Mouse (Mus musculus): ENCODE data around the gene Myzap. TPM values are rescaled to one million over a fixed set of nuclear protein-coding genes. Genes with fewer than 3 reads are reported as not detected.

Gene Myzap
- polyA plus RNA-seq, 1 experiment from 2014 or later = 17.3 TPM

GRCm38 (mm10) chr9:71568323-71568942 is 23.7 kb downstream of the Myzap start:
- no peak overlapping the region for H3K9ac ChIP-seq
- ATAC-seq (replicated peaks; ENCODE audit: low FRiP score) = no peak
- no peaks in the 10 kb centered on the region for H3K9me3 ChIP-seq (replicated peaks)
- no peaks in the 10 kb centered on the region for H3K36me3 ChIP-seq
- WGBS = 44% methylated on average over 5 of the region's 5 CpGs
- H3K4me1 ChIP-seq = peaks cover 36% of the 10 kb centered on the region
- peak overlapping the region; percentile 46 for H3K27ac ChIP-seq
- no peak overlapping the region for H3K4me3 ChIP-seq (replicated peaks)
- H3K4me2 ChIP-seq = no peak overlapping the region
- H3K27me3 ChIP-seq = no peaks in the 10 kb centered on the region

- H3K4me3 ChIP-seq (replicated peaks) = no peak overlapping the region
- 56% methylated on average over 3 of the region's 3 CpGs for WGBS
These were observed 24.8 kb downstream of the Myzap start for GRCm38 (mm10) chr9:71567391-71567790.

GRCm38 (mm10) chr9:71566763-71567162 is 25.4 kb downstream of the Myzap start:
- 33% methylated on average over 4 of the region's 4 CpGs for WGBS
- no peak overlapping the region for H3K27ac ChIP-seq
- no peaks in the 10 kb centered on the region for H3K9me3 ChIP-seq (replicated peaks)
- no peaks in the 10 kb centered on the region for H3K27me3 ChIP-seq
- H3K9ac ChIP-seq = no peak overlapping the region
- H3K4me2 ChIP-seq = no peak overlapping the region
- no peaks in the 10 kb centered on the region for H3K36me3 ChIP-seq
- ATAC-seq (replicated peaks; ENCODE audit: low FRiP score) = no peak
- H3K4me3 ChIP-seq (replicated peaks) = no peak overlapping the region
- peaks cover 34% of the 10 kb centered on the region for H3K4me1 ChIP-seq

More at GRCm38 (mm10) chr9:71567391-71567790, 24.8 kb downstream of the Myzap start:
- Histone ChIP-seq H3K27me3 (no peaks in the 10 kb centered on the region), H3K9ac (no peak overlapping the region), H3K4me2 (no peak overlapping the region), H3K27ac (no peak overlapping the region), H3K9me3 (replicated peaks) (no peaks in the 10 kb centered on the region), H3K4me1 (peaks cover 36% of the 10 kb centered on the region), H3K36me3 (no peaks in the 10 kb centered on the region)
- ATAC-seq (replicated peaks; ENCODE audit: low FRiP score) = no peak

GRCm38 (mm10) chr9:71557737-71558136 is 34.4 kb downstream of the Myzap start:
- H3K27me3 ChIP-seq = no peaks in the 10 kb centered on the region
- H3K4me3 ChIP-seq (replicated peaks) = no peak overlapping the region
- no peak overlapping the region for H3K4me2 ChIP-seq
- no peak for ATAC-seq (replicated peaks; ENCODE audit: low FRiP score)
- H3K9me3 ChIP-seq (replicated peaks) = no peaks in the 10 kb centered on the region
- no peak overlapping the region for H3K27ac ChIP-seq
- no peaks in the 10 kb centered on the region for H3K4me1 ChIP-seq
- 71% methylated on average over 2 of the region's 2 CpGs for WGBS
- peaks cover 19% of the 10 kb centered on the region for H3K36me3 ChIP-seq
- no peak overlapping the region for H3K9ac ChIP-seq

GRCm38 (mm10) chr9:71554001-71554400 is 38.2 kb downstream of the Myzap start:
- Histone ChIP-seq H3K9me3 (replicated peaks) (no peaks in the 10 kb centered on the region), H3K9ac (no peak overlapping the region), H3K4me2 (no peak overlapping the region), H3K4me1 (no peaks in the 10 kb centered on the region), H3K36me3 (peaks cover 21% of the 10 kb centered on the region), H3K27me3 (no peaks in the 10 kb centered on the region), H3K27ac (no peak overlapping the region), H3K4me3 (replicated peaks) (no peak overlapping the region)
- WGBS = 95% methylated on average over 3 of the region's 3 CpGs
- no peak for ATAC-seq (replicated peaks; ENCODE audit: low FRiP score)

- WGBS = 87% methylated on average over 8 of the region's 8 CpGs
- Histone ChIP-seq H3K4me3 (replicated peaks) (no peak overlapping the region), H3K9me3 (replicated peaks) (no peaks in the 10 kb centered on the region)
These were observed 42.0 kb downstream of the Myzap start for GRCm38 (mm10) chr9:71550176-71550575.

GRCm38 (mm10) chr9:71547704-71548275 is 44.4 kb downstream of the Myzap start:
- no peaks in the 10 kb centered on the region for H3K27me3 ChIP-seq
- H3K4me1 ChIP-seq = peaks cover 8% of the 10 kb centered on the region; the same call in 1 of the 2 replicates
- H3K9me3 ChIP-seq (replicated peaks) = no peaks in the 10 kb centered on the region
- no peak overlapping the region for H3K4me2 ChIP-seq
- H3K36me3 ChIP-seq = 0 out of 2 replicates have a peak, but pooled peaks cover 7% of the 10 kb centered on the region
- WGBS = 60% methylated on average over 10 of the region's 10 CpGs
- no peak overlapping the region for H3K9ac ChIP-seq
- H3K4me3 ChIP-seq (replicated peaks) = no peak overlapping the region
- ATAC-seq (replicated peaks; ENCODE audit: low FRiP score) = no peak
- no peak overlapping the region for H3K27ac ChIP-seq

More at GRCm38 (mm10) chr9:71550176-71550575, 42.0 kb downstream of the Myzap start:
- no peak for ATAC-seq (replicated peaks; ENCODE audit: low FRiP score)
- no peak overlapping the region for H3K27ac ChIP-seq
- H3K36me3 ChIP-seq = peaks cover 15% of the 10 kb centered on the region
- H3K4me1 ChIP-seq = peaks cover 3% of the 10 kb centered on the region; the same call in 1 of the 2 replicates
- no peak overlapping the region for H3K9ac ChIP-seq
- H3K27me3 ChIP-seq = no peaks in the 10 kb centered on the region
- H3K4me2 ChIP-seq = no peak overlapping the region

DNA sequence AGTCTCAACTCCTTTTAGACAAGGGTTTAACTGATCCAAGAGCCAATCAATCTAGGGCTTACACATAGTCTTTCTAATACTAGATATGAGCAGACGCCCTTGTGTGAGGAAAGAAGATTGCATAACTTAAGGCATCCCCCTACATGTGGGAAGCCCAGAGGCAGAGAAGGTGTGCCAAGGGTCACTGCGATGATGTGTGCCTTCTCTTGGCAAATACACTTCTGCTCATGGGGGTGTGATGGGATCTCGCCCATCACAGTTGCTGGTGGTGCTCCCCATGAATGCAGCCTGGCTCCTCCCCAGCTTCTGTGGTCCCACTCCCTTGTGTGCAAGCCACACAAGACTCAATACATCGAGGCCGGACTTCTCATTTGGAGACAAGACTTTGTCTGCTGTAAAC is 47.3 kb downstream of the Myzap start:
- H3K36me3 ChIP-seq = no peaks in the 10 kb centered on the region
- 86% methylated on average over 5 of the region's 5 CpGs for WGBS
- no peak for ATAC-seq (replicated peaks; ENCODE audit: low FRiP score)
- H3K4me2 ChIP-seq = no peak overlapping the region
- peaks cover 8% of the 10 kb centered on the region; the same call in 1 of the 2 replicates for H3K4me1 ChIP-seq
- H3K9me3 ChIP-seq (replicated peaks) = no peaks in the 10 kb centered on the region
- no peaks in the 10 kb centered on the region for H3K27me3 ChIP-seq
- no peak overlapping the region for H3K4me3 ChIP-seq (replicated peaks)
- H3K27ac ChIP-seq = no peak overlapping the region
- no peak overlapping the region for H3K9ac ChIP-seq

DNA sequence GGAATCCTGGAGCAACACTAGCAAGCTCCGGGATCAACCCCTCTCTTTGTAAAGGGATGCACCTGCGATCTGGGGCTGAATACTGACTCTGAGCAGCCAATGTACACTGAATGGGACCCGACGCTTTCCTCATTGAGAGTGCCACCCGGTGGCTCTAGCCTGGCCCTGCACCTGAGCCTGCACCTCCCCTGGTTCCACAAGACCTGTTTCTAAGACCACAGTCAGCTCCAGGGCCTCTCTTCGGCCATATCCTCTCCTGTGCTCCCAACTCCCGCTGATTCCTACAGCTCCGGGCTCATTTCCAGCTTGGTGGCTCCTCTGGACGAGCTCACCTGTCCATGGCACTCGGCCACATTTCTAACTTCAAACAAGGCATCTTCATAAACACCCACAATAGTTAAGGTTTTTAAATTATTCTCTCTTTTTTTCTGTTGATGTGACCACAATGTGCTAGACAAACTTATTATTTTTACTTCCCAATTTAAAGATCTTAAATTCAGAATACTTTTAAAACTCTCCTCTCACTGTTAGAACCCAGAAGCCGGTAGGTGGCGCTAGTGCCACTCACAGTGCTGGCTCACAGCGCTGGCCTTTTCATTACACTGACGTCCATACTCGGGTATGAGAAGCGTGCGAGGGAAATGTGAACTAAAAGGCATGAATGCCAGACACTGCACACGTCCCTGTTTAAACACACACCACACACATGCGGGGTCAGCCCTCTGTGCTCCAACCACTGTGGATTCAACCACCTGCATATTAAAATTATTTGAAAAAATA is 48.5 kb downstream of the Myzap start:
- H3K27me3 ChIP-seq = no peaks in the 10 kb centered on the region
- peaks cover 8% of the 10 kb centered on the region; the same call in 1 of the 2 replicates for H3K4me1 ChIP-seq
- H3K27ac ChIP-seq = peak overlapping the region; percentile 57; the same call in 1 of the 2 replicates
- 17% methylated on average over 19 of the region's 19 CpGs for WGBS
- H3K9me3 ChIP-seq (replicated peaks) = no peaks in the 10 kb centered on the region
- 0 out of 2 replicates have a peak overlapping the region, but pooled peaks have one; percentile 22 for H3K4me2 ChIP-seq
- H3K36me3 ChIP-seq = no peaks in the 10 kb centered on the region
- peak; percentile 77 for ATAC-seq (replicated peaks; ENCODE audit: low FRiP score)
- H3K4me3 ChIP-seq (replicated peaks) = no peak overlapping the region
- no peak overlapping the region for H3K9ac ChIP-seq

DNA sequence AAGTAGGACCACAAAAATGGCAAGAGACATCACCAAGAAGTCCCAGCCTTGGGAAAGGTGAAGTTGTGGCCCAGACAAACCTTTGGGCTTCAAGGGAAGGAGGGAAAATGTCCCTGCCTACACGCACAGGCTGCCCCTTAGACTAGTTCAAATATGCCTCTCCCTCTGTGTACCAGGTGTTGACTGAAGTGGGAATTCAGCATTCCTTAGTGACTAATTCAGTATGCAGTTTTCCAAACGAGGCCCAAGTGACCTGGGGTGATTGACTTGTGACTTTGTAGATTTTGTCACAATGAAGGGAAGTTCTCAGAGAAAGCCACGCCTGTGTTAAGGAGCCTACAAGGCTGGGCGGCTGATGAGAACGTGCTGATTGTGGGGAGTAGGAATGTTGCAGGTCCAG is 49.9 kb downstream of the Myzap start:
- ATAC-seq (replicated peaks; ENCODE audit: low FRiP score) = no peak
- Histone ChIP-seq H3K27me3 (no peaks in the 10 kb centered on the region), H3K36me3 (no peaks in the 10 kb centered on the region), H3K9me3 (replicated peaks) (no peaks in the 10 kb centered on the region), H3K4me1 (peaks cover 5% of the 10 kb centered on the region; the same call in 1 of the 2 replicates), H3K9ac (no peak overlapping the region), H3K4me2 (no peak overlapping the region), H3K27ac (no peak overlapping the region), H3K4me3 (replicated peaks) (no peak overlapping the region)
- 73% methylated on average over 5 of the region's 5 CpGs for WGBS

DNA sequence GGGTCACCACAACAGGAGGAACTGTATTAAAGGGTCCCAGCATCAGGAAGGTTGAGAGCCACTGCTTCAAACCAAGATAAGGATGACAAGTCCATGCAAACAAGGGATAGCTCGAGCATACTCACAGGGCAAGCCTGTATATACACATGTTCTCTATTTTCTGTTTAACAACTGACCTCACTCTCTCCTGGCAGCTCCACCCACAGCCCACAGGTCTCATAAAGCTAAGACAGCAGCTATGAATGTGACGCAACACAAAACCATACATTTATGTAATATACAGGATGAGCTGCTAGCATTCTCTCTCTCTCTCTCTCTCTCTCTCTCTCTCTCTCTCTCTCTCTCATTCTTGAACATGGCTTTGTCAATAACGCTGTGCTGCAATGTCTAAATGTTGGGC is 51.4 kb downstream of the Myzap start:
- Histone ChIP-seq H3K36me3 (no peaks in the 10 kb centered on the region), H3K9ac (no peak overlapping the region), H3K27ac (no peak overlapping the region), H3K27me3 (no peaks in the 10 kb centered on the region), H3K4me2 (no peak overlapping the region), H3K4me3 (replicated peaks) (no peak overlapping the region), H3K4me1 (peaks cover 5% of the 10 kb centered on the region; the same call in 1 of the 2 replicates), H3K9me3 (replicated peaks) (no peaks in the 10 kb centered on the region)
- 87% methylated on average over 3 of the region's 3 CpGs for WGBS
- ATAC-seq (replicated peaks; ENCODE audit: low FRiP score) = no peak

DNA sequence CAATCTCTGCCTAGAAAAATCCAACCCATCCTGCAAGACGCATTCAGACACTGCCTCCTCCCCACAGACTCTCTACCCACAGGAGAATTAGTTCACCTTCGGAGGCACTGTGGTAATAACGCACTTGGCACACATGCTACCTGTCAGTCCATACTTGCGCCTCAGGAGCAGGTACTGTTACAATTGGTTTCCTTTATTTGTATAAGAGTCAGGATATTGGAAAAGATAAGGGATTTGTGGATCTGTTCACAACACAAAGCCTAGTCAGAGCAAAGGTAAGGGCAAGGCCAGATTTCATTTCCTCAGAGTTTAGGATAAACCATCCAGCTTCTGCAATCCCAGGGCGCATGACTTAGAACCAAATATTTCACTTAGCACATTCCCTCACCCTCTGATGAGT is 56.4 kb downstream of the Myzap start:
- Histone ChIP-seq H3K4me2 (no peak overlapping the region), H3K9ac (no peak overlapping the region), H3K36me3 (no peaks in the 10 kb centered on the region), H3K27me3 (no peaks in the 10 kb centered on the region), H3K27ac (no peak overlapping the region), H3K9me3 (replicated peaks) (no peaks in the 10 kb centered on the region), H3K4me3 (replicated peaks) (no peak overlapping the region), H3K4me1 (no peaks in the 10 kb centered on the region)
- WGBS = 90% methylated on average over 5 of the region's 5 CpGs
- ATAC-seq (replicated peaks; ENCODE audit: low FRiP score) = no peak

Data from kidney, embryonic 15.5 days (tissue).